Mouse (Mus musculus) hindbrain, embryonic 15.5 days (tissue): ENCODE data around the gene Gpr107. TPM values are rescaled to one million over a fixed set of nuclear protein-coding genes. Genes with fewer than 3 reads are reported as not detected.
"Not testable (repeated sequence)": the region's sequence is repeated elsewhere in the genome, so short reads cannot be mapped to it uniquely, and the experiment has no call there.

Experiments used
- ATAC-seq: fragments of 200-750 bp; cut with Nextera tagmentation; 2 replicates; pipeline ENCODE4 v1.8.0; 2017; ENCODE audit warnings: low read depth, moderate number of reproducible peaks, moderate TSS enrichment; ENCODE audit not compliant: low FRiP score
- H3K27ac ChIP-seq: fragments of 300-500 bp; sonication (generic); replicated peaks from 2 replicates; pipeline ENCODE4 v1.5.1; 2015; ENCODE audit warnings: mild to moderate bottlenecking, inconsistent platforms
- H3K27me3 ChIP-seq: fragments of 300-500 bp; sonication (generic); 2 replicates; pipeline ENCODE4 v1.6.1; 2015; ENCODE audit warnings: control low read depth, inconsistent platforms
- H3K36me3 ChIP-seq: fragments of 300-500 bp; sonication (generic); 2 replicates; pipeline ENCODE4 v1.6.1; 2015; ENCODE audit warnings: control low read depth, inconsistent platforms
- H3K4me1 ChIP-seq: fragments of 300-500 bp; sonication (generic); replicated peaks from 2 replicates; pipeline ENCODE4 v1.6.1; 2015; ENCODE audit warnings: control low read depth, inconsistent platforms
- H3K4me2 ChIP-seq: fragments of 300-500 bp; sonication (generic); 2 replicates; pipeline ENCODE4 v1.6.1; 2015; ENCODE audit warnings: moderate library complexity, mild to moderate bottlenecking, inconsistent platforms
- H3K4me3 ChIP-seq: fragments of 300-500 bp; sonication (generic); 2 replicates; pipeline ENCODE4 v1.5.1; 2015; ENCODE audit warnings: mild to moderate bottlenecking, inconsistent platforms
- H3K9ac ChIP-seq: fragments of 300-500 bp; sonication (generic); 2 replicates; pipeline ENCODE4 v1.6.1; 2015; ENCODE audit warnings: inconsistent platforms
- H3K9me3 ChIP-seq: fragments of 300-500 bp; sonication (generic); 2 replicates; pipeline ENCODE4 v1.6.1; 2016; ENCODE audit warnings: control low read depth, inconsistent platforms
- WGBS: fragments of 180-500 bp; shearing (Covaris S2); methylation state at CpG from one replicate; pipeline ENCODE4 v1.1.7; 2015; 5-methylcytosine and 5-hydroxymethylcytosine counted together
- polyA plus RNA-seq: library from polyadenylated mRNA; unstranded; fragments of >200 nt; fragmentation: Nextera tagmentation; extraction: Ambion mirVana; gene quantifications from 2 replicates; pipeline ENCODE4 v1.2.1, GENCODE M21; 2015

Gpr107 gene
- polyA plus RNA-seq, 1 experiment from 2014 or later = 38.0 TPM

- Histone ChIP-seq H3K4me1 (peaks cover 20% of the 10 kb centered on the region), H3K27ac (no peak overlapping the region), H3K4me2 (no peak overlapping the region), H3K27me3 (no peaks in the 10 kb centered on the region), H3K9me3 (no peaks in the 10 kb centered on the region), H3K36me3 (peaks cover 27% of the 10 kb centered on the region), H3K4me3 (no peak overlapping the region), H3K9ac (no peak overlapping the region)
- ATAC-seq = no peak
- WGBS = 72% methylated on average over 4 of the region's 4 CpGs
These were observed 13.4 kb downstream of the Gpr107 start for GRCm38 (mm10) chr2:31165529-31165928.

GRCm38 (mm10) chr2:31167571-31167970 lies 15.5 kb downstream of the Gpr107 start:
- not testable (repeated sequence) for H3K9ac ChIP-seq, H3K4me2 ChIP-seq, ATAC-seq, H3K4me3 ChIP-seq, H3K27ac ChIP-seq, H3K27me3 ChIP-seq, H3K9me3 ChIP-seq
- H3K4me1 ChIP-seq = peaks cover 20% of the 10 kb centered on the region
- peaks cover 46% of the 10 kb centered on the region for H3K36me3 ChIP-seq
- WGBS = 90% methylated on average over 2 of the region's 2 CpGs

GRCm38 (mm10) chr2:31169001-31169400 lies 16.9 kb downstream of the Gpr107 start:
- no peak for ATAC-seq
- no peaks in the 10 kb centered on the region for H3K27me3 ChIP-seq
- WGBS = 88% methylated on average over 10 of the region's 10 CpGs
- no peaks in the 10 kb centered on the region for H3K9me3 ChIP-seq
- H3K27ac ChIP-seq = no peak overlapping the region
- no peak overlapping the region for H3K4me2 ChIP-seq
- peaks cover 17% of the 10 kb centered on the region for H3K4me1 ChIP-seq
- no peak overlapping the region for H3K4me3 ChIP-seq
- H3K9ac ChIP-seq = no peak overlapping the region
- peaks cover 57% of the 10 kb centered on the region for H3K36me3 ChIP-seq

- Histone ChIP-seq H3K9me3 (no peaks in the 10 kb centered on the region), H3K9ac (no peak overlapping the region), H3K4me2 (no peak overlapping the region), H3K27me3 (no peaks in the 10 kb centered on the region), H3K36me3 (peaks cover 68% of the 10 kb centered on the region), H3K27ac (no peak overlapping the region), H3K4me1 (peaks cover 5% of the 10 kb centered on the region; the same call in 1 of the 2 replicates), H3K4me3 (no peak overlapping the region)
- 93% methylated on average over 6 of the region's 6 CpGs for WGBS
- no peak for ATAC-seq
These were observed 18.0 kb downstream of the Gpr107 start for GRCm38 (mm10) chr2:31170164-31170563.

- no peak overlapping the region for H3K9ac ChIP-seq
- H3K4me3 ChIP-seq = no peak overlapping the region
- H3K4me2 ChIP-seq = no peak overlapping the region
- 81% methylated on average over 5 of the region's 5 CpGs for WGBS
- no peaks in the 10 kb centered on the region for H3K9me3 ChIP-seq
- no peak for ATAC-seq
- no peak overlapping the region for H3K27ac ChIP-seq
- no peaks in the 10 kb centered on the region for H3K4me1 ChIP-seq
- no peaks in the 10 kb centered on the region for H3K27me3 ChIP-seq
- H3K36me3 ChIP-seq = peaks cover 85% of the 10 kb centered on the region
These were observed 19.9 kb downstream of the Gpr107 start for GRCm38 (mm10) chr2:31172001-31172400.

- H3K27ac ChIP-seq = no peak overlapping the region
- H3K4me2 ChIP-seq = no peak overlapping the region
- no peak for ATAC-seq
- H3K36me3 ChIP-seq = peaks cover 91% of the 10 kb centered on the region
- H3K4me1 ChIP-seq = no peaks in the 10 kb centered on the region
- H3K9ac ChIP-seq = no peak overlapping the region
- no peak overlapping the region for H3K4me3 ChIP-seq
- WGBS = 95% methylated on average over 5 of the region's 5 CpGs
- no peaks in the 10 kb centered on the region for H3K9me3 ChIP-seq
- H3K27me3 ChIP-seq = no peaks in the 10 kb centered on the region
These were observed 20.4 kb downstream of the Gpr107 start for GRCm38 (mm10) chr2:31172536-31172935.

GRCm38 (mm10) chr2:31173290-31173689 lies 21.2 kb downstream of the Gpr107 start:
- 84% methylated on average over 4 of the region's 4 CpGs for WGBS
- Histone ChIP-seq H3K27me3 (no peaks in the 10 kb centered on the region), H3K4me1 (no peaks in the 10 kb centered on the region), H3K4me3 (no peak overlapping the region), H3K9me3 (no peaks in the 10 kb centered on the region), H3K27ac (no peak overlapping the region), H3K9ac (no peak overlapping the region), H3K4me2 (no peak overlapping the region), H3K36me3 (peaks cover 93% of the 10 kb centered on the region)
- ATAC-seq = no peak

- not testable (repeated sequence) for H3K9me3 ChIP-seq, ATAC-seq, H3K27ac ChIP-seq, H3K4me3 ChIP-seq, H3K27me3 ChIP-seq, H3K9ac ChIP-seq, H3K4me2 ChIP-seq, H3K4me1 ChIP-seq
- peaks cover 56% of the 10 kb centered on the region for H3K36me3 ChIP-seq
- 83% methylated on average over 6 of the region's 6 CpGs for WGBS
These were observed 26.5 kb downstream of the Gpr107 start for GRCm38 (mm10) chr2:31178593-31178992.

GRCm38 (mm10) chr2:31179471-31179870 lies 27.4 kb downstream of the Gpr107 start:
- ATAC-seq = no peak
- Histone ChIP-seq H3K27ac (no peak overlapping the region), H3K36me3 (peaks cover 48% of the 10 kb centered on the region), H3K4me3 (no peak overlapping the region), H3K9ac (no peak overlapping the region), H3K9me3 (no peaks in the 10 kb centered on the region), H3K27me3 (no peaks in the 10 kb centered on the region), H3K4me1 (no peaks in the 10 kb centered on the region), H3K4me2 (no peak overlapping the region)
- 85% methylated on average over 7 of the region's 7 CpGs for WGBS

GRCm38 (mm10) chr2:31180081-31180551 lies 28.0 kb downstream of the Gpr107 start:
- no peak overlapping the region for H3K27ac ChIP-seq
- H3K4me1 ChIP-seq = no peaks in the 10 kb centered on the region
- no peak overlapping the region for H3K4me2 ChIP-seq
- no peak overlapping the region for H3K4me3 ChIP-seq
- 49% methylated on average over 7 of the region's 7 CpGs for WGBS
- ATAC-seq = no peak
- H3K9ac ChIP-seq = no peak overlapping the region
- peaks cover 48% of the 10 kb centered on the region for H3K36me3 ChIP-seq
- no peaks in the 10 kb centered on the region for H3K27me3 ChIP-seq
- H3K9me3 ChIP-seq = no peaks in the 10 kb centered on the region

- no peaks in the 10 kb centered on the region for H3K27me3 ChIP-seq
These were observed 30.7 kb downstream of the Gpr107 start for GRCm38 (mm10) chr2:31182786-31183330.

GRCm38 (mm10) chr2:31183830-31184229 lies 31.7 kb downstream of the Gpr107 start:
- Histone ChIP-seq H3K4me2 (no peak overlapping the region), H3K27me3 (no peaks in the 10 kb centered on the region), H3K9me3 (no peaks in the 10 kb centered on the region), H3K27ac (no peak overlapping the region), H3K9ac (no peak overlapping the region), H3K4me3 (no peak overlapping the region), H3K36me3 (peaks cover 38% of the 10 kb centered on the region), H3K4me1 (no peaks in the 10 kb centered on the region)
- ATAC-seq = no peak
- 96% methylated on average over 1 of the region's 1 CpGs for WGBS

More at GRCm38 (mm10) chr2:31182786-31183330, 30.7 kb downstream of the Gpr107 start:
- Histone ChIP-seq H3K4me3 (no peak overlapping the region), H3K9ac (no peak overlapping the region), H3K9me3 (no peaks in the 10 kb centered on the region), H3K4me2 (no peak overlapping the region), H3K4me1 (no peaks in the 10 kb centered on the region), H3K36me3 (peaks cover 36% of the 10 kb centered on the region), H3K27ac (no peak overlapping the region)
- WGBS = 95% methylated on average over 6 of the region's 6 CpGs
- ATAC-seq = no peak

GRCm38 (mm10) chr2:31188691-31189090 lies 36.6 kb downstream of the Gpr107 start:
- no peak overlapping the region for H3K4me2 ChIP-seq
- ATAC-seq = no peak
- no peak overlapping the region for H3K4me3 ChIP-seq
- WGBS = 93% methylated on average over 1 of the region's 1 CpGs
- no peak overlapping the region for H3K27ac ChIP-seq
- no peaks in the 10 kb centered on the region for H3K9me3 ChIP-seq
- H3K27me3 ChIP-seq = no peaks in the 10 kb centered on the region
- H3K9ac ChIP-seq = no peak overlapping the region
- H3K4me1 ChIP-seq = no peaks in the 10 kb centered on the region
- peaks cover 53% of the 10 kb centered on the region for H3K36me3 ChIP-seq
